Mouse (Mus musculus) forebrain, embryonic 15.5 days (tissue): ENCODE data around the gene Pkd1l2. TPM values are rescaled to one million over a fixed set of nuclear protein-coding genes. Genes with fewer than 3 reads are reported as not detected.

Experiments used
- ATAC-seq: fragments of 200-750 bp; cut with Nextera tagmentation; replicated peaks from 2 replicates; pipeline ENCODE4 v1.8.0; 2017; ENCODE audit warnings: mild to moderate bottlenecking, moderate TSS enrichment, moderate library complexity
- H3K27ac ChIP-seq: fragments of 300-500 bp; sonication (generic); replicated peaks from 2 replicates; pipeline ENCODE4 v1.5.1; 2015; ENCODE audit warnings: mild to moderate bottlenecking, inconsistent platforms
- H3K27me3 ChIP-seq: fragments of 300-500 bp; sonication (generic); 2 replicates; pipeline ENCODE4 v1.6.1; 2015; ENCODE audit warnings: inconsistent platforms
- H3K36me3 ChIP-seq: fragments of 300-500 bp; sonication (generic); 2 replicates; pipeline ENCODE4 v1.6.1; 2015; ENCODE audit warnings: mild to moderate bottlenecking, inconsistent platforms
- H3K4me1 ChIP-seq: fragments of 300-500 bp; sonication (generic); 2 replicates; pipeline ENCODE4 v1.6.1; 2015; ENCODE audit warnings: inconsistent platforms
- H3K4me2 ChIP-seq: fragments of 300-500 bp; sonication (generic); replicated peaks from 2 replicates; pipeline ENCODE4 v1.6.1; 2015; ENCODE audit warnings: mild to moderate bottlenecking, inconsistent platforms
- H3K4me3 ChIP-seq: fragments of 300-500 bp; sonication (generic); 2 replicates; pipeline ENCODE4 v1.5.1; 2015; ENCODE audit warnings: mild to moderate bottlenecking, inconsistent platforms
- H3K9ac ChIP-seq: fragments of 300-500 bp; sonication (generic); replicated peaks from 2 replicates; pipeline ENCODE4 v1.6.1; 2015; ENCODE audit warnings: mild to moderate bottlenecking, inconsistent platforms
- H3K9me3 ChIP-seq: fragments of 300-500 bp; sonication (generic); 2 replicates; pipeline ENCODE4 v1.6.1; 2016; ENCODE audit warnings: inconsistent platforms
- WGBS: fragments of 180-500 bp; shearing (Covaris S2); methylation state at CpG from one replicate; pipeline ENCODE4 v1.1.7; 2015; ENCODE audit warnings: mixed read lengths; 5-methylcytosine and 5-hydroxymethylcytosine counted together
- polyA plus RNA-seq: library from polyadenylated mRNA; unstranded; fragments of >200 nt; fragmentation: Nextera tagmentation; extraction: Ambion mirVana; gene quantifications from 2 replicates; pipeline ENCODE4 v1.2.1, GENCODE M21; 2015

The Pkd1l2 gene
- polyA plus RNA-seq, 1 experiment from 2014 or later = not detected

DNA sequence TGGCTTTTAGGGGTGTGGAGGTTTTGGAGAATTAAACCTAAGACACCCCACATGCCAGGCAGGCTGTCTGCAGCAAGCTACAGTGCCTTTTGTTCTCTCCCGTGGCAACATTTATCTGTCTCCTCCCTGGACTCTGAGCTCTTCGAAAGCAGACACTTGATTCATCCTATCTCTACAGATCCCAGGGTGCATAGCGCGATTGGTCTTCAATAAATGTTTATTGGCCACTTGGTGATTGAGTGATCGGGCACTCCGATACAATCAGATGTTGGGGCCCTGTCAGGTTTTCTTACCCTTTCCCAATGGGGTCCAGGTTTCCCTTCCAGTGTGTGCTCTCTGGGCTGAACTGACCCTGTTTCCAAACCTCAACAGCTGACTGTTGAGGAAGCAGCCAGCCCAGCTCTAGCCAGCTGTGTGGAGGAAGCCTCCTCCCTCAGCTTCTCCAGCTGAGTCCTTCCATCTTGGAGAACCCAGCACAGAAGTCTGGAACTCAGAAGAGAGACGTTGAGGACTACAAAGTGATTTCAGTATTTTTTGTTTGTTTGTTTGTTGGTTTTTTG, 3.8 kb downstream of the Pkd1l2 start:
- Histone ChIP-seq H3K4me2 (no peak overlapping the region), H3K27ac (no peak overlapping the region), H3K36me3 (no peaks in the 10 kb centered on the region), H3K9me3 (no peaks in the 10 kb centered on the region), H3K4me1 (no peaks in the 10 kb centered on the region), H3K4me3 (no peak overlapping the region), H3K27me3 (no peaks in the 10 kb centered on the region), H3K9ac (no peak overlapping the region)
- no peak for ATAC-seq
- WGBS = 86% methylated on average over 7 of the region's 7 CpGs

DNA sequence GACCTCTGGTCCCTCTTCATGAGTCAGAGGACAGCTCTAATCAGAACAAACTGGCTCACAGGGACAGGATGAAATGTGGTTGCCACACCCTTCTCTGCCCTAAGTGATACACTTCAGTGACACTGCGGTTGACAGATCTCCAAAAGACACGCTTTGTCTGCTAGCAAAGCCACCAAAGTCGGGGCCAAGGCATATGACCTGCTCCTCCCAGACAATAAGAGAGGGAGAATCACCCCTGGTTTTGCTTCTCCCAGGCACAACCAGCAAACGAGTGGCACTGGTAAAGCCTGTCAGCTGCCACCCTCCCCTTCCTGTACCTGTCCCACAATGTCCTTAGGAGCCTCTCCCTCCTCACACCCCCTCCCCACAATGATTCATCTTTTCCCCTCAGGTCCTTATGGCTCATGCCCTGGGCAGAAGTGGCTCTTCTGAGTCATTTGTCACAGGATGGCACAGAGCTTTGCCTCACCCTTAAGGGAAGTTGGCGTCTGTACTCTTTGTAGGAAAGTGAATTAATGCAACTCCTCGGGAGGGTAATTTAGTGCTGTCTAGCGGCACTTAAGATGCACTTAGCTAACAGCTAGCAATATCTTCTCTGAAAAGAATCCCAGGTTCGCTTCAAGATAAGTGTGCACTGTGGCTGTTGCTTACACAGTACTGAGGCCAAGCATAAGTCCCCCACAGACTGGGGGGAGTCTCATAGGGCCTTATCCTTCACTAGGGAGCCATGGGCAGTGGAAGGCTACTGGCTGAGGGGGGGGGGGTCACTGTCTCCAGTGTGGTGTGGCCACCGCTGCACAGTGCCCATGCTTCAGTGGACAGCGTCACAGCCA, 7.7 kb downstream of the Pkd1l2 start:
- no peak overlapping the region for H3K4me2 ChIP-seq
- H3K36me3 ChIP-seq = no peaks in the 10 kb centered on the region
- no peak overlapping the region for H3K27ac ChIP-seq
- 79% methylated on average over 10 of the region's 10 CpGs for WGBS
- ATAC-seq = no peak
- no peak overlapping the region for H3K4me3 ChIP-seq
- H3K4me1 ChIP-seq = no peaks in the 10 kb centered on the region
- H3K9ac ChIP-seq = no peak overlapping the region
- H3K27me3 ChIP-seq = no peaks in the 10 kb centered on the region
- H3K9me3 ChIP-seq = no peaks in the 10 kb centered on the region

DNA sequence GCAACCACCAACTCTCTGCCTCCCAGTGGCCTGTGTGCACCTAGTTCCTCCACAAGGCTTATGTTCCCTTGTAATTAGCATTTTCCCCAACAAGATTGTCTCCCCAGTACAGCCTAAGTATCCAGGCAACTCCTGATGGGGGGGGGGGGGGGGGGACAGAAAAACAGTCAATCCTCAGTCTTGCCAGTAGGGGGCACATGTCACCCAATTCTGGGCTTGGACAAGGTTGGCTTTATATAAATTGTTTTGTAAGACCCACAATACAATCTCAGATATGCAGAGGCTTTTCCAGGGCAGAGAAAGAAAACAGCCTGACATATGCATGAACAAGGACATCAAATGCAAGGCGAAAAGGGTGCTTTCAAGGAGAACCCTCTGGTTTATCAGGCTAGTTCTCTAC, 12.5 kb downstream of the Pkd1l2 start:
- no peak for ATAC-seq
- 86% methylated on average over 1 of the region's 1 CpGs for WGBS
- Histone ChIP-seq H3K4me2 (no peak overlapping the region), H3K9ac (no peak overlapping the region), H3K36me3 (no peaks in the 10 kb centered on the region), H3K27me3 (no peaks in the 10 kb centered on the region), H3K4me1 (no peaks in the 10 kb centered on the region), H3K27ac (no peak overlapping the region), H3K9me3 (no peaks in the 10 kb centered on the region), H3K4me3 (no peak overlapping the region)

GRCm38 (mm10) chr8:117068294-117068693, 14.0 kb downstream of the Pkd1l2 start:
- H3K4me2 ChIP-seq = no peak overlapping the region
- H3K4me1 ChIP-seq = no peaks in the 10 kb centered on the region
- H3K27ac ChIP-seq = no peak overlapping the region
- no peaks in the 10 kb centered on the region for H3K9me3 ChIP-seq
- no peak overlapping the region for H3K9ac ChIP-seq
- no peaks in the 10 kb centered on the region for H3K27me3 ChIP-seq
- no peak overlapping the region for H3K4me3 ChIP-seq
- no peak for ATAC-seq
- WGBS = 86% methylated on average over 13 of the region's 13 CpGs
- no peaks in the 10 kb centered on the region for H3K36me3 ChIP-seq

DNA sequence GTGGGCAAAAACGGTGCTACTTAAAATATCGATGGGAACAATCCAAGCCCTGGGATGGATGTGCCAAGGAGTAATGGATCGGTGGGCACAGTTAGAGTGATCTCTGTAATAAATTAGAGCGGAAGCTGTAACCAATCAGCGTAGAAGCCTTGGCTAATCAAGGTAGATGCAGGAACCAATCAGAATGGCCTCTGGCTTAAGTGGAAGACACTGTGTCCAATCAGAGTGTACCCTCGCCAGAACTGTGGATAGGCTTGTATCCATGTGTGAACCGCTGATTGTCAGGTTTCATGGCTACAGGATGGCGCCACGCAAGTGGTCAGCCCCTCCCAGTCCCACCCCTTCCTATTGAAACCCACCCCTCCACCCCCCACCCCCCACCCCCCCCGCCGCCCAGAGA, 14.9 kb downstream of the Pkd1l2 start:
- no peak overlapping the region for H3K4me3 ChIP-seq
- no peak overlapping the region for H3K9ac ChIP-seq
- 91% methylated on average over 11 of the region's 11 CpGs for WGBS
- H3K27me3 ChIP-seq = no peaks in the 10 kb centered on the region
- no peaks in the 10 kb centered on the region for H3K4me1 ChIP-seq
- H3K4me2 ChIP-seq = no peak overlapping the region
- no peak overlapping the region for H3K27ac ChIP-seq
- ATAC-seq = no peak
- H3K36me3 ChIP-seq = no peaks in the 10 kb centered on the region
- no peaks in the 10 kb centered on the region for H3K9me3 ChIP-seq

DNA sequence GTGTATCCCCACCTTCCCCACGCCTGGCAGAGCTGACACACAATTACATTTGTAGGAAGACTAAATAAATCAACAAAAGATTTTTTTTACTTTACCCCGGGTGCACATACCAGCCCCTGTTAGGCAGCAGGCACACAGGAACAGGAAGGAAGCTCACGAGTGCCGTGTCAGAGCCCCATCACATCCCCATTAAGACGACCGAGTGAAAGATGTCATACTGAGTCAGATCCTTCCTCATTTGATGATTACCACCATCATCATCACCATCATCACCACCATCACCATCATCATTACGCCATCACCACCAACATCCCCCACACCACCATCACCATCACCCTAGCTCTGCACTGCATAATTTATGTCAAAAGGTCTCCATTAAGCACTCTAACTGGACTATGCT, 15.3 kb downstream of the Pkd1l2 start:
- no peaks in the 10 kb centered on the region for H3K27me3 ChIP-seq
- 85% methylated on average over 7 of the region's 7 CpGs for WGBS
- H3K4me1 ChIP-seq = no peaks in the 10 kb centered on the region
- no peak overlapping the region for H3K4me3 ChIP-seq
- no peak overlapping the region for H3K9ac ChIP-seq
- H3K36me3 ChIP-seq = no peaks in the 10 kb centered on the region
- no peak for ATAC-seq
- no peak overlapping the region for H3K4me2 ChIP-seq
- no peak overlapping the region for H3K27ac ChIP-seq
- H3K9me3 ChIP-seq = no peaks in the 10 kb centered on the region

GRCm38 (mm10) chr8:117061180-117061880, 20.9 kb downstream of the Pkd1l2 start:
- Histone ChIP-seq H3K27me3 (no peaks in the 10 kb centered on the region), H3K36me3 (no peaks in the 10 kb centered on the region), H3K4me1 (no peaks in the 10 kb centered on the region), H3K4me3 (no peak overlapping the region), H3K27ac (no peak overlapping the region), H3K9ac (no peak overlapping the region), H3K4me2 (no peak overlapping the region), H3K9me3 (no peaks in the 10 kb centered on the region)
- 67% methylated on average over 13 of the region's 13 CpGs for WGBS
- no peak for ATAC-seq

GRCm38 (mm10) chr8:117060306-117060705, 21.9 kb downstream of the Pkd1l2 start:
- no peaks in the 10 kb centered on the region for H3K4me1 ChIP-seq
- H3K27ac ChIP-seq = no peak overlapping the region
- no peaks in the 10 kb centered on the region for H3K27me3 ChIP-seq
- H3K36me3 ChIP-seq = no peaks in the 10 kb centered on the region
- no peak overlapping the region for H3K9ac ChIP-seq
- no peak for ATAC-seq
- no peak overlapping the region for H3K4me2 ChIP-seq
- 88% methylated on average over 13 of the region's 13 CpGs for WGBS
- H3K9me3 ChIP-seq = no peaks in the 10 kb centered on the region
- H3K4me3 ChIP-seq = no peak overlapping the region

- H3K27ac ChIP-seq = no peak overlapping the region
- no peaks in the 10 kb centered on the region for H3K4me1 ChIP-seq
- no peak for ATAC-seq
- no peaks in the 10 kb centered on the region for H3K36me3 ChIP-seq
- no peak overlapping the region for H3K4me2 ChIP-seq
- WGBS = 63% methylated on average over 7 of the region's 7 CpGs
- H3K9me3 ChIP-seq = no peaks in the 10 kb centered on the region
- no peak overlapping the region for H3K4me3 ChIP-seq
- H3K27me3 ChIP-seq = no peaks in the 10 kb centered on the region
- H3K9ac ChIP-seq = no peak overlapping the region
Observed at GRCm38 (mm10) chr8:117059021-117059420, 23.2 kb downstream of the Pkd1l2 start.

- Histone ChIP-seq H3K9ac (no peak overlapping the region), H3K27me3 (no peaks in the 10 kb centered on the region), H3K36me3 (no peaks in the 10 kb centered on the region), H3K4me1 (no peaks in the 10 kb centered on the region), H3K27ac (no peak overlapping the region), H3K9me3 (no peaks in the 10 kb centered on the region), H3K4me2 (no peak overlapping the region), H3K4me3 (no peak overlapping the region)
- WGBS = 87% methylated on average over 6 of the region's 6 CpGs
- no peak for ATAC-seq
Observed at GRCm38 (mm10) chr8:117055097-117055496, 27.2 kb downstream of the Pkd1l2 start.

- H3K4me2 ChIP-seq = no peak overlapping the region
- H3K27ac ChIP-seq = no peak overlapping the region
- H3K9ac ChIP-seq = no peak overlapping the region
- no peak for ATAC-seq
- H3K36me3 ChIP-seq = no peaks in the 10 kb centered on the region
- no peaks in the 10 kb centered on the region for H3K9me3 ChIP-seq
- H3K27me3 ChIP-seq = no peaks in the 10 kb centered on the region
- no peaks in the 10 kb centered on the region for H3K4me1 ChIP-seq
- H3K4me3 ChIP-seq = no peak overlapping the region
- WGBS = 89% methylated on average over 3 of the region's 3 CpGs
Observed at GRCm38 (mm10) chr8:117054146-117054545, 28.1 kb downstream of the Pkd1l2 start.
